Mouse (Mus musculus): Measurements from ENCODE around the gene Hcrt. TPM values are rescaled to one million over a fixed set of nuclear protein-coding genes. Genes with fewer than 3 reads are reported as not detected.
"Not testable (repeated sequence)": the region's sequence is repeated elsewhere in the genome, so short reads cannot be mapped to it uniquely, and the experiment has no call there.

Hcrt gene
- polyA plus RNA-seq, 1 experiment from 2014 or later = 0.92 TPM

DNA sequence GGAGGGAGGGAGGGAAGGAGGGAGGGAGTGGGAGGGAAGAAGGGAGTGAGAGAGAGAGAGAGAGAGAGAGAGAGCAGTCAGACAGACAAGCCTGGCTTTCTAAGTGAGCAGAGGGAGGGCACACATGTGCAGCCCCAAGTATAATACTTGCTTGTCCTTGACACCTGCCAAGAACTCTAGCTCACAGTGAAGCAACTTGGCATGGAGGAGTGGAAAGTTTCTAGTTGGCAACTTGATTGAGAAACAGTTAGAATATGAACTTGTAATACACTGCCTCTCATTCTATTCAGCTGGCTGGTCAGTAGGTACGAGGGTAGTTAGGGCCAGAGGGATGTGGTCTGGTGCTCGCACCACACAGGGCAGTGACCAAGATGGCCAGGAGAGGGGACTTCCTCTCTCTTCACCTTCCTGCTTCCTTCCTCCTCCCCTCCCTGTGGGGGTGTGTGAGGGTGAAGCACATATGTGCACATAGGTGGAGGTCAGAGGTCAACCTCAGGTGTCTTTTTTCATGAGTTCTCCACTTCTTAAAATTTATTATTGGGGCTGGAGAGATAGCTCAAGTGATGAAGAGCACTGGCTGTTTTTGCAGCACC, 28.8 kb upstream of the Hcrt start:
- Histone ChIP-seq H3K4me2 (ENCODE audit: low read length) (no peak overlapping the region), H3K36me3 (ENCODE audit: control insufficient read depth, insufficient read depth) (no peaks in the 10 kb centered on the region; the same call in 1 of the 2 replicates), H3K9ac (replicated peaks; ENCODE audit: low read depth, low read length) (no peak overlapping the region), H3K9me3 (ENCODE audit: control insufficient read depth, low read length) (no peaks in the 10 kb centered on the region), H3K4me3 (replicated peaks; ENCODE audit: low read length) (no peak overlapping the region), H3K27me3 (replicated peaks; ENCODE audit: control insufficient read depth, insufficient read depth, low read length) (no peaks in the 10 kb centered on the region), H3K27ac (ENCODE audit: low read length) (no peak overlapping the region), H3K4me1 (replicated peaks; ENCODE audit: control insufficient read depth, insufficient read depth, low read length) (no peaks in the 10 kb centered on the region)
- 86% methylated on average over 2 of the region's 2 CpGs for WGBS
- no peak for ATAC-seq

DNA sequence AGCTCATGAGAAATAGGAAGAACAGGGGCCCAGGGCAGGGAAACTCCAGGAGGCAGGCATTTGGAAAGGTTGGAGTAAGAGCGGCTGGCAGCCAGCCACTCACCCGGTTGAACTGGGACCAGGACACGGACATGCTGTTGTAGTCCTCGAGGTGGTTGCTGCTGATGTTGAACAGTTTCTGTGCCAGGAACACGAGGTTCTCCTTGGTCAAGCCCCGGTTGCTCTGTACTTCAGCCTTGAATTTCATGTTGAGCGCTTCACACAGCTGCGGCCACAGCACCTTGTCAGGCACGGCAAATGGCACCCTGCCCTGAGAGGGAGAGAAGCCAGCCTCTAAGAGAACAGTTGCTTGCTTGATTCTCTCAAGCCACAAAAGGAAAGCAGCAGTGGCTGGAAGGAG, 27.9 kb upstream of the Hcrt start:
- not testable (repeated sequence) for H3K9me3 ChIP-seq (ENCODE audit: control insufficient read depth, low read length); H3K4me2 ChIP-seq (ENCODE audit: low read length); H3K27me3 ChIP-seq (replicated peaks; ENCODE audit: control insufficient read depth, insufficient read depth, low read length); H3K36me3 ChIP-seq (ENCODE audit: control insufficient read depth, insufficient read depth); ATAC-seq; H3K27ac ChIP-seq (ENCODE audit: low read length); H3K9ac ChIP-seq (replicated peaks; ENCODE audit: low read depth, low read length); H3K4me1 ChIP-seq (replicated peaks; ENCODE audit: control insufficient read depth, insufficient read depth, low read length); H3K4me3 ChIP-seq (replicated peaks; ENCODE audit: low read length)
- WGBS = 87% methylated on average over 9 of the region's 9 CpGs

DNA sequence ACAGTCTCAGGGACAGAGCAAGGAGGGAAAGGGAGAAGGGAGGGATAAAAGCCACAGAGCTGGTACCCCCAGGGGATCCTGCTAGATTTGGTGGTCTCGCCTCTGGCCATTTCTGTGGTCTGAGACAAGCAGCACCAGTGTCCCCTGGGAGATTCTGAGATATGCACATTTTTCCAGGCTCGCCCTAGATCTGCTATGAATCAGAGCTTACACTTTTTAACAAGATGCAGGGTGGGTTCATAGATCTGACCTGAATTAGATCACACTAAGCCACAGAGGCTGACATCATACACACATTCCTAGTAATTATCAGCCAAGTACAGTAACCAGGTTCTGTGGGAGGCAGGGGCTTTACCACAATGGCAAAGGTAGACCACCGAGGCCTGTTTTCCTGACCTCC, 27.0 kb upstream of the Hcrt start:
- 87% methylated on average over 3 of the region's 3 CpGs for WGBS
- Histone ChIP-seq H3K27me3 (replicated peaks; ENCODE audit: control insufficient read depth, insufficient read depth, low read length) (no peaks in the 10 kb centered on the region), H3K9ac (replicated peaks; ENCODE audit: low read depth, low read length) (no peak overlapping the region), H3K4me3 (replicated peaks; ENCODE audit: low read length) (no peak overlapping the region), H3K4me1 (replicated peaks; ENCODE audit: control insufficient read depth, insufficient read depth, low read length) (no peaks in the 10 kb centered on the region), H3K4me2 (ENCODE audit: low read length) (no peak overlapping the region), H3K27ac (ENCODE audit: low read length) (no peak overlapping the region), H3K9me3 (ENCODE audit: control insufficient read depth, low read length) (no peaks in the 10 kb centered on the region), H3K36me3 (ENCODE audit: control insufficient read depth, insufficient read depth) (no peaks in the 10 kb centered on the region; the same call in 1 of the 2 replicates)
- ATAC-seq = no peak

DNA sequence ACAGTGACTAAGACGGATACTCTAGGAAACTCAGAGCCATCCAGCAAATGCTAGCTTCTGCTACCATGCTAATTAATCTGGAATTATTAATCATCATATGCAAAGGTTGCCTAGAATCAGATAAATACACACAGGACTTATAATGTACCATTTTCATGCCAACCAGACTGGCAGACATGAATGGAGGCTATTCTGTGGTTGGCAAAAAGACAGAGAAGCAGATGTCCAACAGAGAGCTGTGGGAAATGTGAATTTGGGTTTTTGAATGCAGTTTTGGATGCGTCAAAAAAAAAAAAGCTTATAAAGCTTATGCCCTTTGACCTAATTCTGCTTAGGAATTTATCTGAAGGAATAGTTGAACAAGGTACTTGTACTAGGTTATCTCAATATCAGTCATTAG, 23.0 kb upstream of the Hcrt start:
- no peak for ATAC-seq
- H3K36me3 ChIP-seq (ENCODE audit: control insufficient read depth, insufficient read depth) = peaks cover 2% of the 10 kb centered on the region; the same call in 1 of the 2 replicates

DNA sequence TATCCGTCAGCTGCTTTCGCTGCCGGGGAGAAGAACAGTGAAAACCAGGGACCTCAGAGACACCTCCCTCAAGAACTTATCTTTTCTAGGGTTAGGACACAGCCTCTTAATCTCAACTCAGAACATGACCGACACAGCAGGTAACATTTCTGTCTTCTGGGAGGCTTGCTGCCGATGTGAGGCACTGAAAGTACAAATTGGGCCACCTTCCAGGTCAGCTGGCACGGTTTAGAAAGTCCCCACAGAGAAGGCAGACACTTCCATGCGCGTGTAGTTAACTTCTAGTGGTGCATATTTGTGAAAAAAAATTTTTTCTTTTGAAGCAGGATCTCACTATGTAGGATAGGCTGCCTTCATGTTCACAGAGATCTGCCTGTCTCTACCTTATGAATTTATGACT, 21.6 kb upstream of the Hcrt start:
- ATAC-seq = no peak
- no peak overlapping the region for H3K4me2 ChIP-seq (ENCODE audit: low read length)
- no peak overlapping the region for H3K9ac ChIP-seq (replicated peaks; ENCODE audit: low read depth, low read length)
- WGBS = 77% methylated on average over 8 of the region's 8 CpGs
- H3K4me3 ChIP-seq (replicated peaks; ENCODE audit: low read length) = no peak overlapping the region
- peaks cover 2% of the 10 kb centered on the region; the same call in 1 of the 2 replicates for H3K36me3 ChIP-seq (ENCODE audit: control insufficient read depth, insufficient read depth)
- H3K9me3 ChIP-seq (ENCODE audit: control insufficient read depth, low read length) = no peaks in the 10 kb centered on the region
- H3K27ac ChIP-seq (ENCODE audit: low read length) = no peak overlapping the region
- no peaks in the 10 kb centered on the region for H3K27me3 ChIP-seq (replicated peaks; ENCODE audit: control insufficient read depth, insufficient read depth, low read length)
- no peaks in the 10 kb centered on the region for H3K4me1 ChIP-seq (replicated peaks; ENCODE audit: control insufficient read depth, insufficient read depth, low read length)

More for the DNA sequence above, 23.0 kb upstream of the Hcrt start:
- no peak overlapping the region for H3K9ac ChIP-seq (replicated peaks; ENCODE audit: low read depth, low read length)
- no peak overlapping the region for H3K27ac ChIP-seq (ENCODE audit: low read length)
- no peak overlapping the region for H3K4me2 ChIP-seq (ENCODE audit: low read length)
- H3K9me3 ChIP-seq (ENCODE audit: control insufficient read depth, low read length) = no peaks in the 10 kb centered on the region
- WGBS = 69% methylated on average over 2 of the region's 2 CpGs
- no peak overlapping the region for H3K4me3 ChIP-seq (replicated peaks; ENCODE audit: low read length)
- no peaks in the 10 kb centered on the region for H3K27me3 ChIP-seq (replicated peaks; ENCODE audit: control insufficient read depth, insufficient read depth, low read length)
- H3K4me1 ChIP-seq (replicated peaks; ENCODE audit: control insufficient read depth, insufficient read depth, low read length) = no peaks in the 10 kb centered on the region

DNA sequence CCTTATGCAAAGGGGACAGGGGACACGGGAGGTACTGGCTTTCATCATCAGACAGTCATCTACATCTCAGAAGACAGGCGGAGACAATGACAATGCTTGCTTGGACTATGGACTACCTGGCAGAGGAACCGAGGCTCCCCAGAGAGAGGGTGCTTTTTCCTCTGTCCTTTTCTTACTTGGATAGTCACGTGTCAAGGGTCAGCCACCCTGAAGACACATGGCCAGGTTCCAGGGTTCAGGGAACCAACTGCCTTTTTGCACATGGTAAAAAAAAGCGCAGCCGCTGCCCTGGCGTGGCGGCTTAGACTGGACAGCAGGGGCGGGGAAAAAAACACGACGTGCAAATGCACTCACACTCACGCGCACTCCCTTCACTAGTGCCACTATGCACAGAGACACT, 19.8 kb upstream of the Hcrt start:
- H3K4me2 ChIP-seq (ENCODE audit: low read length) = no peak overlapping the region
- no peak overlapping the region for H3K9ac ChIP-seq (replicated peaks; ENCODE audit: low read depth, low read length)
- no peak overlapping the region for H3K27ac ChIP-seq (ENCODE audit: low read length)
- WGBS = 90% methylated on average over 13 of the region's 13 CpGs
- H3K36me3 ChIP-seq (ENCODE audit: control insufficient read depth, insufficient read depth) = peaks cover 2% of the 10 kb centered on the region; the same call in 1 of the 2 replicates
- H3K4me1 ChIP-seq (replicated peaks; ENCODE audit: control insufficient read depth, insufficient read depth, low read length) = no peaks in the 10 kb centered on the region
- no peaks in the 10 kb centered on the region for H3K27me3 ChIP-seq (replicated peaks; ENCODE audit: control insufficient read depth, insufficient read depth, low read length)
- no peaks in the 10 kb centered on the region for H3K9me3 ChIP-seq (ENCODE audit: control insufficient read depth, low read length)
- no peak for ATAC-seq
- no peak overlapping the region for H3K4me3 ChIP-seq (replicated peaks; ENCODE audit: low read length)

DNA sequence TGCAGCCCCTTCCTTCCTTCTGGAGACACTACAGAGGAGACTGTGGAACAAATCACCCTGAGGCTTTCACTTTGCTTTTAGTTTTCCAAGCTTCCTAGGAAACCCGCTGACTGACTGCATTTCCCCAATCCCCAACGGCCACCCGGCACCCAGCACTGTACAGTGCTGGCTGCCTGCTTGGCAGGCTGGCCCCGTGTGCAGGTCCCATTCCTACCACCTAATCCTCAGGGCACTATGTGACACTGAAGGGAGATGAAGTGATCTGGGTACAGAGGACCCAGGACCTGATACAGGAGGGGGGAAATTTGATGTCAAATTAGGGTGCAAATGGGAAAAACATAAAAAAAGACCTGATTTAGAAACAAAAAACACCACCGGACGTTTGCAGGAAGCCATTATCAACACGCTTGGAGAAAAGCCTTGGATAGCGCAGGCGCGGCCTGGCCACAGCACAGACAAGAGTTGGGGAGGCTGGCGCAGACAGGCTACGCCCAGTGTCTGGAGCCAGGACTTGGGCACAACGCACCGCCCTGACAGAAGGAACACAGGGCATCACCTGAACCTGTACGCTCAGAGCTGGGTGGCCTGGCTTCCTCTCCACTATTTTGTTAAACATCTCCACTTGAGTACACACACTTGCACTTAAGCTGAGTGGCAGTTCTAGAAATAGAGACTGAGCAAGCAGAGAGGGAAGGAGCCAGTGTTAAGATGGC, 19.2 kb upstream of the Hcrt start:
- peaks cover 2% of the 10 kb centered on the region; the same call in 1 of the 2 replicates for H3K36me3 ChIP-seq (ENCODE audit: control insufficient read depth, insufficient read depth)
- no peaks in the 10 kb centered on the region for H3K9me3 ChIP-seq (ENCODE audit: control insufficient read depth, low read length)
- H3K4me2 ChIP-seq (ENCODE audit: low read length) = no peak overlapping the region
- H3K9ac ChIP-seq (replicated peaks; ENCODE audit: low read depth, low read length) = no peak overlapping the region
- H3K4me1 ChIP-seq (replicated peaks; ENCODE audit: control insufficient read depth, insufficient read depth, low read length) = no peaks in the 10 kb centered on the region
- 92% methylated on average over 15 of the region's 15 CpGs for WGBS
- H3K4me3 ChIP-seq (replicated peaks; ENCODE audit: low read length) = no peak overlapping the region
- no peak for ATAC-seq
- H3K27me3 ChIP-seq (replicated peaks; ENCODE audit: control insufficient read depth, insufficient read depth, low read length) = no peaks in the 10 kb centered on the region
- H3K27ac ChIP-seq (ENCODE audit: low read length) = no peak overlapping the region

DNA sequence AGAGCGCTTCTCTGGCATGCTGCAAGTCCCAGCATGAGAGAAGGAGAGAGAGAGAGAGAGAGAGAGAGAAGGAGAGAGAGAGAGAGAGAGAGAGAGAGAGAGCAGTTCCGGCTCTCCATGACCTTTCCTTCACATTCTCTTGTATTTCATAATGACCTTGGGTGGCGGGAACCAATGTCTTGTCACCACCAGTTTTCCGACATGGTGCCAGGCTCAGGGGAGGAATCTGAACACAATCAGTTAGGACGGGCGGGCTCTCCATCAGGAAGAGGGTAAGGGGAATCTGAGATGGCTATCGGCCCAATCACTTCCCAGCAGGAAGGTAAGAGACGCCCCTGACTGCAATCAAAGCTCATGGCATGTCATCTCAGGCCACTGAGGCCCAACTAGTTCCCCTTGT, 17.5 kb upstream of the Hcrt start:
- Histone ChIP-seq H3K27ac (ENCODE audit: low read length) (no peak overlapping the region), H3K4me3 (replicated peaks; ENCODE audit: low read length) (no peak overlapping the region), H3K4me2 (ENCODE audit: low read length) (no peak overlapping the region), H3K9ac (replicated peaks; ENCODE audit: low read depth, low read length) (no peak overlapping the region), H3K36me3 (ENCODE audit: control insufficient read depth, insufficient read depth) (peaks cover 2% of the 10 kb centered on the region; the same call in 1 of the 2 replicates), H3K4me1 (replicated peaks; ENCODE audit: control insufficient read depth, insufficient read depth, low read length) (no peaks in the 10 kb centered on the region), H3K27me3 (replicated peaks; ENCODE audit: control insufficient read depth, insufficient read depth, low read length) (no peaks in the 10 kb centered on the region), H3K9me3 (ENCODE audit: control insufficient read depth, low read length) (no peaks in the 10 kb centered on the region)
- 78% methylated on average over 8 of the region's 8 CpGs for WGBS
- ATAC-seq = no peak

DNA sequence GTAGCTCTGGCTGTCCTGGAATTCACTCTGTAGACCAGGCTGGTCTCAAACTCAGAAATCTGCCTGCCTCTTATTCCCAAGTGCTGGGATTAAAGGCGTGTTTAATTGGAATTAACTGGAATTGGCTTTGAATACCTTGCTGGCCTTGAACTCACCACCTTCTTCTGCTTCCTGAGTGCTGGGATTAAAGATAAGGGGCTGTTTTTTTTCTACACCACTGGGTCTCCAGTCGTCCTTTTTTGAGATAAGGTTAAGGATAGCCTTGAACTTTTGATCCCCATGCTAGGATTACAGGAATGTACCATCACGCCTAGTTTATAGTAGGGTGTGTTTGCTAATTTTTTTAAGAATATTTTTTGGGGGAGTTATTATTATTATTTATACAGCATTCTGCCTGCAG, 15.3 kb upstream of the Hcrt start:
- WGBS = 80% methylated on average over 3 of the region's 3 CpGs
- H3K9ac ChIP-seq (replicated peaks; ENCODE audit: low read depth, low read length) = no peak overlapping the region
- H3K4me1 ChIP-seq (replicated peaks; ENCODE audit: control insufficient read depth, insufficient read depth, low read length) = no peaks in the 10 kb centered on the region
- no peak for ATAC-seq
- no peaks in the 10 kb centered on the region for H3K9me3 ChIP-seq (ENCODE audit: control insufficient read depth, low read length)
- H3K27me3 ChIP-seq (replicated peaks; ENCODE audit: control insufficient read depth, insufficient read depth, low read length) = no peaks in the 10 kb centered on the region
- H3K36me3 ChIP-seq (ENCODE audit: control insufficient read depth, insufficient read depth) = peaks cover 1% of the 10 kb centered on the region; the same call in 1 of the 2 replicates
- H3K4me3 ChIP-seq (replicated peaks; ENCODE audit: low read length) = no peak overlapping the region
- no peak overlapping the region for H3K27ac ChIP-seq (ENCODE audit: low read length)
- H3K4me2 ChIP-seq (ENCODE audit: low read length) = no peak overlapping the region

Measured in forebrain, embryonic 16.5 days (tissue).